Mouse (Mus musculus) CH12.LX (cell line): ENCODE measurements around the gene Chic2.

Experiments
- CHD1 ChIP-seq: IDR thresholded peaks from 2 replicates; pipeline ENCODE4 v1.6.1; 2012; ENCODE audit warnings: low read depth, low read length, improper control_type of control experiment, inconsistent platforms
- CTCF ChIP-seq, 2 experiments: IDR thresholded peaks in 1 of 2; conservative IDR thresholded peaks in 1 of 2; 2 replicates each; pipeline ENCODE4 v1.5.1; 2011 to 2012; ENCODE audit warnings: low read depth in 2 of 2, low read length in 2 of 2, improper control_type of control experiment in 1 of 2, inconsistent platforms in 1 of 2, mild to moderate bottlenecking in 1 of 2, moderate library complexity in 1 of 2
- E2F4 ChIP-seq: IDR thresholded peaks from 2 replicates; pipeline ENCODE4 v1.6.1; 2011; ENCODE audit warnings: low read depth, low read length, improper control_type of control experiment; ENCODE audit not compliant: insufficient replicate concordance
- ELF1 ChIP-seq: IDR thresholded peaks from 2 replicates; pipeline ENCODE4 v1.6.1; 2014; ENCODE audit warnings: low read depth, mild to moderate bottlenecking, inconsistent platforms, low read length, improper control_type of control experiment
- NRF1 ChIP-seq: IDR thresholded peaks from 2 replicates; pipeline ENCODE4 v1.6.1; 2014; ENCODE audit warnings: low read depth, mild to moderate bottlenecking, inconsistent platforms, low read length, improper control_type of control experiment, moderate library complexity
- POLR2A ChIP-seq: IDR thresholded peaks from 2 replicates; pipeline ENCODE4 v1.6.1; 2011; ENCODE audit warnings: low read depth, mild to moderate bottlenecking, improper control_type of control experiment, low read length
- TBP ChIP-seq: conservative IDR thresholded peaks from 2 replicates; pipeline ENCODE4 v1.6.1; 2011; ENCODE audit warnings: low read depth, low read length, improper control_type of control experiment
- TCF12 ChIP-seq: IDR thresholded peaks from 2 replicates; pipeline ENCODE4 v1.6.1; 2014; ENCODE audit warnings: low read depth, mild to moderate bottlenecking, inconsistent platforms, low read length, improper control_type of control experiment
- USF1 ChIP-seq: IDR thresholded peaks from 2 replicates; pipeline ENCODE4 v1.6.1; 2014; ENCODE audit warnings: low read depth, mild to moderate bottlenecking, inconsistent platforms, low read length, improper control_type of control experiment

- TF ChIP-seq USF1: no peak
- no peak for TF ChIP-seq E2F4
- no peak for TF ChIP-seq CHD1
- no peak for TF ChIP-seq CTCF (conservative IDR thresholded peaks at IDR 0.05 in 1 of 2, IDR thresholded peaks at IDR 0.05 in 1 of 2; ENCODE audit: low read depth in 2 of 2, low read length in 2 of 2)
- TF ChIP-seq TCF12: no peak
- TF ChIP-seq TBP: no peak
- TF ChIP-seq ELF1: no peak
- TF ChIP-seq POLR2A: no peak
- no peak for TF ChIP-seq NRF1
Measured at GRCm38 (mm10) chr5:74974726-74975411, 69.7 kb downstream of the Chic2 start.
